Mouse (Mus musculus) cerebellum, adult 18-20 months (tissue): Measurements from ENCODE around the gene Josd1.
A peak's percentile ranks its signal among the peaks of the same experiment; 100 is the strongest.
"Not testable (repeated sequence)": the region's sequence is repeated elsewhere in the genome, so short reads cannot be mapped to it uniquely, and the experiment has no call there.

ENCODE experiments used
- DNase-seq, 2 experiments: peaks; one replicate each; pipeline ENCODE4 v3.0.0; 2021

Gene Josd1

GRCm38 (mm10) chr15:79691023-79691508 is 3.3 kb upstream of the Josd1 start:
- DNase-seq, result peak; percentile 60 to 71

- peak; percentile 96 to 99 for DNase-seq
Observed at GRCm38 (mm10) chr15:79690426-79691022, 2.8 kb upstream of the Josd1 start, which contains the start of gene Gtpbp1. Gene Gtpbp1 (plus strand): TSS chr15:79690845.

- no peak for DNase-seq
Observed at GRCm38 (mm10) chr15:79689662-79690425, 2.1 kb upstream of the Josd1 start.

GRCm38 (mm10) chr15:79688268-79688956 is 693 bp upstream of the Josd1 start:
- DNase-seq, result no peak

GRCm38 (mm10) chr15:79687175-79687574 is 544 bp downstream of the Josd1 start:
- DNase-seq, result peak in 1 of 2 experiments; percentile 54

- no peak for DNase-seq
Observed at GRCm38 (mm10) chr15:79686046-79686869, 1.5 kb downstream of the Josd1 start.

GRCm38 (mm10) chr15:79685141-79685641 is 2.5 kb downstream of the Josd1 start:
- no peak for DNase-seq

- DNase-seq, result peak in 1 of 2 experiments; percentile 50
Observed at GRCm38 (mm10) chr15:79684616-79685015, 3.1 kb downstream of the Josd1 start.

- DNase-seq, result no peak
Observed at GRCm38 (mm10) chr15:79683707-79684465, 3.8 kb downstream of the Josd1 start.

GRCm38 (mm10) chr15:79683146-79683545 is 4.6 kb downstream of the Josd1 start:
- DNase-seq, result no peak

- DNase-seq, result no peak
Observed at GRCm38 (mm10) chr15:79681973-79682372, 5.7 kb downstream of the Josd1 start.

GRCm38 (mm10) chr15:79677936-79678335 is 9.8 kb downstream of the Josd1 start:
- no peak for DNase-seq

- DNase-seq, result not testable (repeated sequence)
Observed at GRCm38 (mm10) chr15:79671828-79672348, 15.8 kb downstream of the Josd1 start.

GRCm38 (mm10) chr15:79670972-79671299 is 16.8 kb downstream of the Josd1 start:
- no peak for DNase-seq

GRCm38 (mm10) chr15:79670249-79670971 is 17.3 kb downstream of the Josd1 start, which contains the start of gene Tomm22:
Gene Tomm22 (plus strand): TSS chr15:79670861.
- peak; percentile 89 to 92 for DNase-seq

GRCm38 (mm10) chr15:79669195-79669594 is 18.5 kb downstream of the Josd1 start:
- DNase-seq, result no peak

- no peak for DNase-seq
Observed at GRCm38 (mm10) chr15:79664666-79665065, 23.1 kb downstream of the Josd1 start.

GRCm38 (mm10) chr15:79661852-79662251 is 25.9 kb downstream of the Josd1 start:
- DNase-seq, result peak; percentile 32 to 45

GRCm38 (mm10) chr15:79658531-79659375 is 29.0 kb downstream of the Josd1 start, which contains the start of the genes Fam227a and Cby1:
Gene Fam227a (minus strand): TSS chr15:79658956.
Gene Cby1 (plus strand): TSS chr15:79659199.
- peak; percentile 95 to 98 for DNase-seq
